Mouse (Mus musculus) limb, embryonic 15.5 days (tissue): ENCODE measurements at regions not wholly inside any gene's neighbourhood (a gene's known extent, or its start where the extent isn't known, plus 50 kb on each side); places are given as distances from the start of the nearest gene placed in this dataset.

Source experiments
- ATAC-seq: fragments of 200-750 bp; cut with Nextera tagmentation; 2 replicates; pipeline ENCODE4 v1.8.0; 2017; ENCODE audit warnings: low read depth, moderate TSS enrichment; ENCODE audit not compliant: insufficient number of reproducible peaks, low FRiP score, low TSS enrichment
- H3K27ac ChIP-seq: fragments of 300-500 bp; sonication (generic); 2 replicates; pipeline ENCODE4 v1.5.1; 2015; ENCODE audit warnings: moderate library complexity, mild to moderate bottlenecking, inconsistent platforms
- H3K27me3 ChIP-seq: fragments of 300-500 bp; sonication (generic); 2 replicates; pipeline ENCODE4 v1.6.1; 2015; ENCODE audit warnings: inconsistent platforms
- H3K36me3 ChIP-seq: fragments of 300-500 bp; sonication (generic); 2 replicates; pipeline ENCODE4 v1.6.1; 2015; ENCODE audit warnings: inconsistent platforms
- H3K4me1 ChIP-seq: fragments of 300-500 bp; sonication (generic); 2 replicates; pipeline ENCODE4 v1.6.1; 2015; ENCODE audit warnings: inconsistent platforms
- H3K4me2 ChIP-seq: fragments of 300-500 bp; sonication (generic); 2 replicates; pipeline ENCODE4 v1.6.1; 2015; ENCODE audit warnings: mild to moderate bottlenecking, inconsistent platforms
- H3K4me3 ChIP-seq: fragments of 300-500 bp; sonication (generic); 2 replicates; pipeline ENCODE4 v1.5.1; 2015; ENCODE audit warnings: mild to moderate bottlenecking, inconsistent platforms
- H3K9ac ChIP-seq: fragments of 300-500 bp; sonication (generic); 2 replicates; pipeline ENCODE4 v1.6.1; 2015; ENCODE audit warnings: inconsistent platforms
- H3K9me3 ChIP-seq: fragments of 300-500 bp; sonication (generic); 2 replicates; pipeline ENCODE4 v1.6.1; 2016; ENCODE audit warnings: inconsistent platforms
- WGBS: fragments of 180-500 bp; shearing (Covaris S2); methylation state at CpG from one replicate; pipeline ENCODE4 v1.1.7; 2015; 5-methylcytosine and 5-hydroxymethylcytosine counted together

GRCm38 (mm10) chr6:145310601-145311000 lies 60.6 kb upstream of the Kras start:
- H3K27me3 ChIP-seq = no peaks in the 10 kb centered on the region
- H3K4me3 ChIP-seq = no peak overlapping the region
- 47% methylated on average over 6 of the region's 6 CpGs for WGBS
- H3K36me3 ChIP-seq = no peaks in the 10 kb centered on the region
- ATAC-seq = no peak
- no peak overlapping the region for H3K9ac ChIP-seq
- H3K4me1 ChIP-seq = no peaks in the 10 kb centered on the region
- H3K4me2 ChIP-seq = no peak overlapping the region
- H3K27ac ChIP-seq = no peak overlapping the region
- no peaks in the 10 kb centered on the region for H3K9me3 ChIP-seq

- H3K4me1 ChIP-seq = no peaks in the 10 kb centered on the region
- no peaks in the 10 kb centered on the region for H3K36me3 ChIP-seq
- no peak for ATAC-seq
- no peaks in the 10 kb centered on the region for H3K27me3 ChIP-seq
- H3K4me2 ChIP-seq = no peak overlapping the region
- H3K4me3 ChIP-seq = no peak overlapping the region
- no peaks in the 10 kb centered on the region for H3K9me3 ChIP-seq
- H3K27ac ChIP-seq = no peak overlapping the region
- no peak overlapping the region for H3K9ac ChIP-seq
- 69% methylated on average over 3 of the region's 3 CpGs for WGBS
Observed at GRCm38 (mm10) chr6:145309025-145309424, 59.0 kb upstream of the Kras start.

GRCm38 (mm10) chr6:145307237-145307636 lies 57.2 kb upstream of the Kras start:
- Histone ChIP-seq H3K9me3 (no peaks in the 10 kb centered on the region), H3K4me1 (peaks cover 12% of the 10 kb centered on the region), H3K4me2 (no peak overlapping the region), H3K4me3 (no peak overlapping the region), H3K9ac (no peak overlapping the region), H3K27ac (no peak overlapping the region), H3K36me3 (no peaks in the 10 kb centered on the region), H3K27me3 (no peaks in the 10 kb centered on the region)
- no peak for ATAC-seq
- 88% methylated on average over 8 of the region's 8 CpGs for WGBS

- WGBS = 77% methylated on average over 18 of the region's 18 CpGs
- H3K27ac ChIP-seq = no peak overlapping the region
- no peak overlapping the region for H3K9ac ChIP-seq
- no peak overlapping the region for H3K4me2 ChIP-seq
- H3K27me3 ChIP-seq = no peaks in the 10 kb centered on the region
- H3K4me1 ChIP-seq = peaks cover 12% of the 10 kb centered on the region
- no peak overlapping the region for H3K4me3 ChIP-seq
- no peaks in the 10 kb centered on the region for H3K36me3 ChIP-seq
- no peak for ATAC-seq
- H3K9me3 ChIP-seq = no peaks in the 10 kb centered on the region
Observed at GRCm38 (mm10) chr6:145306331-145307124, 56.5 kb upstream of the Kras start.

- Histone ChIP-seq H3K27me3 (no peaks in the 10 kb centered on the region), H3K27ac (no peak overlapping the region), H3K4me3 (no peak overlapping the region), H3K36me3 (no peaks in the 10 kb centered on the region), H3K4me1 (peaks cover 12% of the 10 kb centered on the region), H3K4me2 (no peak overlapping the region), H3K9me3 (no peaks in the 10 kb centered on the region), H3K9ac (no peak overlapping the region)
- no peak for ATAC-seq
- 94% methylated on average over 5 of the region's 5 CpGs for WGBS
Observed at GRCm38 (mm10) chr6:145305669-145306068, 55.6 kb upstream of the Kras start.

GRCm38 (mm10) chr6:145303641-145304070 lies 53.6 kb upstream of the Kras start:
- no peak for ATAC-seq
- Histone ChIP-seq H3K4me1 (peaks cover 14% of the 10 kb centered on the region), H3K4me2 (peak overlapping the region; percentile 40), H3K36me3 (no peaks in the 10 kb centered on the region), H3K27me3 (no peaks in the 10 kb centered on the region), H3K4me3 (peak overlapping the region; percentile 20), H3K9ac (0 out of 2 replicates have a peak overlapping the region, but pooled peaks have one; percentile 26), H3K9me3 (no peaks in the 10 kb centered on the region), H3K27ac (peak overlapping the region; percentile 43; the same call in 1 of the 2 replicates)
- 9% methylated on average over 18 of the region's 18 CpGs for WGBS

GRCm38 (mm10) chr6:145302907-145303640 lies 53.0 kb upstream of the Kras start:
- ATAC-seq = no peak
- H3K4me2 ChIP-seq = peak overlapping the region; percentile 40

GRCm38 (mm10) chr6:145302105-145302504 lies 52.1 kb upstream of the Kras start:
- Histone ChIP-seq H3K4me2 (no peak overlapping the region), H3K36me3 (no peaks in the 10 kb centered on the region), H3K4me3 (no peak overlapping the region), H3K9me3 (no peaks in the 10 kb centered on the region), H3K27ac (no peak overlapping the region), H3K27me3 (no peaks in the 10 kb centered on the region), H3K4me1 (peaks cover 24% of the 10 kb centered on the region), H3K9ac (no peak overlapping the region)
- no peak for ATAC-seq
- 88% methylated on average over 10 of the region's 10 CpGs for WGBS

More at GRCm38 (mm10) chr6:145302907-145303640, 53.0 kb upstream of the Kras start:
- no peaks in the 10 kb centered on the region for H3K9me3 ChIP-seq
- peak overlapping the region; percentile 20 for H3K4me3 ChIP-seq
- peak overlapping the region; percentile 43; the same call in 1 of the 2 replicates for H3K27ac ChIP-seq
- H3K4me1 ChIP-seq = peaks cover 16% of the 10 kb centered on the region
- no peaks in the 10 kb centered on the region for H3K36me3 ChIP-seq
- no peaks in the 10 kb centered on the region for H3K27me3 ChIP-seq
- no peak overlapping the region for H3K9ac ChIP-seq
- 37% methylated on average over 22 of the region's 22 CpGs for WGBS

- ATAC-seq = no peak
- no peak overlapping the region for H3K4me2 ChIP-seq
- H3K9ac ChIP-seq = no peak overlapping the region
- H3K27ac ChIP-seq = no peak overlapping the region
- WGBS = 39% methylated on average over 6 of the region's 6 CpGs
- no peaks in the 10 kb centered on the region for H3K36me3 ChIP-seq
- peaks cover 29% of the 10 kb centered on the region for H3K4me1 ChIP-seq
- H3K27me3 ChIP-seq = no peaks in the 10 kb centered on the region
- no peak overlapping the region for H3K4me3 ChIP-seq
- H3K9me3 ChIP-seq = no peaks in the 10 kb centered on the region
Observed at GRCm38 (mm10) chr6:145300266-145300858, 50.3 kb upstream of the Kras start.
